Mouse (Mus musculus) thymus, postnatal 14 days (tissue): ENCODE results near the gene Dynlt1a.
"Not testable (repeated sequence)": the region's sequence is repeated elsewhere in the genome, so short reads cannot be mapped to it uniquely, and the experiment has no call there.

ENCODE experiments used
- DNase-seq: peaks from one replicate; pipeline ENCODE4 v3.0.0; 2021

Gene Dynlt1a

GRCm38 (mm10) chr17:6286169-6286568 is 31.1 kb downstream of the Dynlt1a start:
- DNase-seq: not testable (repeated sequence)

GRCm38 (mm10) chr17:6283137-6283536 is 34.2 kb downstream of the Dynlt1a start:
- DNase-seq: not testable (repeated sequence)

- not testable (repeated sequence) for DNase-seq
Observed at GRCm38 (mm10) chr17:6280513-6280912, 36.8 kb downstream of the Dynlt1a start.

- DNase-seq: not testable (repeated sequence)
Observed at GRCm38 (mm10) chr17:6279772-6280171, 37.5 kb downstream of the Dynlt1a start.

GRCm38 (mm10) chr17:6279205-6279604 is 38.1 kb downstream of the Dynlt1a start:
- DNase-seq: not testable (repeated sequence)

GRCm38 (mm10) chr17:6274693-6275092 is 42.6 kb downstream of the Dynlt1a start:
- DNase-seq: not testable (repeated sequence)

- not testable (repeated sequence) for DNase-seq
Observed at GRCm38 (mm10) chr17:6271970-6272369, 45.3 kb downstream of the Dynlt1a start.

GRCm38 (mm10) chr17:6270840-6271239 is 46.5 kb downstream of the Dynlt1a start:
- not testable (repeated sequence) for DNase-seq

- not testable (repeated sequence) for DNase-seq
Observed at GRCm38 (mm10) chr17:6269876-6270831, 47.1 kb downstream of the Dynlt1a start.

GRCm38 (mm10) chr17:6257070-6257456 is 60.2 kb downstream of the Dynlt1a start:
- DNase-seq: not testable (repeated sequence)

- not testable (repeated sequence) for DNase-seq
Observed at GRCm38 (mm10) chr17:6256400-6257069, 60.8 kb downstream of the Dynlt1a start, which contains the start of gene Tmem181a. Gene Tmem181a (plus strand): TSS chr17:6256860.
